Mouse (Mus musculus): ENCODE measurements around the gene Tspoap1. TPM values are rescaled to one million over a fixed set of nuclear protein-coding genes. Genes with fewer than 3 reads are reported as not detected.

Gene Tspoap1
- 1.5 and 1.7 TPM in 2 replicates for polyA plus RNA-seq (2015; fragmentation: Nextera tagmentation; extraction: Ambion mirVana)

GRCm38 (mm10) chr11:87760301-87761081 lies at the start of gene Tspoap1:
Gene Tspoap1 (plus strand): TSS chr11:87760541.
- Histone ChIP-seq H3K4me2 (ENCODE audit: low read depth, low read length) (no peak within 1 kb of the TSS), H3K4me3 (replicated peaks; ENCODE audit: low read length) (no peak within 1 kb of the TSS), H3K36me3 (ENCODE audit: control insufficient read depth, insufficient read depth, low read length) (no peaks in the 10 kb centered on the region), H3K27ac (ENCODE audit: low read length) (no peak within 1 kb of the TSS), H3K4me1 (ENCODE audit: control insufficient read depth, insufficient read depth, low read length) (peaks cover 12% of the 10 kb centered on the region; the same call in 1 of the 2 replicates), H3K9me3 (replicated peaks; ENCODE audit: control insufficient read depth, low read length) (no peaks in the 10 kb centered on the region), H3K9ac (ENCODE audit: low read length) (no peak within 1 kb of the TSS), H3K27me3 (ENCODE audit: control insufficient read depth, insufficient read depth, low read length) (peaks cover 44% of the 10 kb centered on the region)
- 11% methylated on average over 23 of the region's 23 CpGs for WGBS
- no peak for ATAC-seq (ENCODE audit: insufficient read depth, low FRiP score)

- Histone ChIP-seq H3K36me3 (ENCODE audit: control insufficient read depth, insufficient read depth, low read length) (no peaks in the 10 kb centered on the region), H3K4me1 (ENCODE audit: control insufficient read depth, insufficient read depth, low read length) (peaks cover 20% of the 10 kb centered on the region), H3K4me2 (ENCODE audit: low read depth, low read length) (no peak overlapping the region), H3K4me3 (replicated peaks; ENCODE audit: low read length) (no peak overlapping the region), H3K27ac (ENCODE audit: low read length) (no peak overlapping the region), H3K9ac (ENCODE audit: low read length) (no peak overlapping the region), H3K9me3 (replicated peaks; ENCODE audit: control insufficient read depth, low read length) (no peaks in the 10 kb centered on the region), H3K27me3 (ENCODE audit: control insufficient read depth, insufficient read depth, low read length) (no peaks in the 10 kb centered on the region)
- no peak for ATAC-seq (ENCODE audit: insufficient read depth, low FRiP score)
- WGBS = 80% methylated on average over 4 of the region's 4 CpGs
These were observed 48.2 kb upstream of the Tspoap1 start for GRCm38 (mm10) chr11:87712188-87712587.

GRCm38 (mm10) chr11:87715999-87716398 lies 44.3 kb upstream of the Tspoap1 start:
- Histone ChIP-seq H3K9me3 (replicated peaks; ENCODE audit: control insufficient read depth, low read length) (no peaks in the 10 kb centered on the region), H3K36me3 (ENCODE audit: control insufficient read depth, insufficient read depth, low read length) (no peaks in the 10 kb centered on the region), H3K27me3 (ENCODE audit: control insufficient read depth, insufficient read depth, low read length) (no peaks in the 10 kb centered on the region), H3K4me2 (ENCODE audit: low read depth, low read length) (no peak overlapping the region), H3K4me3 (replicated peaks; ENCODE audit: low read length) (no peak overlapping the region), H3K27ac (ENCODE audit: low read length) (no peak overlapping the region), H3K9ac (ENCODE audit: low read length) (no peak overlapping the region), H3K4me1 (ENCODE audit: control insufficient read depth, insufficient read depth, low read length) (peaks cover 4% of the 10 kb centered on the region)
- 78% methylated on average over 4 of the region's 4 CpGs for WGBS
- no peak for ATAC-seq (ENCODE audit: insufficient read depth, low FRiP score)

GRCm38 (mm10) chr11:87719526-87719925 lies 40.8 kb upstream of the Tspoap1 start:
- H3K4me1 ChIP-seq (ENCODE audit: control insufficient read depth, insufficient read depth, low read length) = no peaks in the 10 kb centered on the region; the same call in 1 of the 2 replicates
- no peaks in the 10 kb centered on the region for H3K9me3 ChIP-seq (replicated peaks; ENCODE audit: control insufficient read depth, low read length)
- WGBS = 76% methylated on average over 7 of the region's 7 CpGs
- no peak for ATAC-seq (ENCODE audit: insufficient read depth, low FRiP score)
- no peaks in the 10 kb centered on the region for H3K27me3 ChIP-seq (ENCODE audit: control insufficient read depth, insufficient read depth, low read length)
- no peaks in the 10 kb centered on the region for H3K36me3 ChIP-seq (ENCODE audit: control insufficient read depth, insufficient read depth, low read length)
- H3K4me2 ChIP-seq (ENCODE audit: low read depth, low read length) = no peak overlapping the region
- no peak overlapping the region for H3K27ac ChIP-seq (ENCODE audit: low read length)
- no peak overlapping the region for H3K4me3 ChIP-seq (replicated peaks; ENCODE audit: low read length)
- H3K9ac ChIP-seq (ENCODE audit: low read length) = no peak overlapping the region

DNA sequence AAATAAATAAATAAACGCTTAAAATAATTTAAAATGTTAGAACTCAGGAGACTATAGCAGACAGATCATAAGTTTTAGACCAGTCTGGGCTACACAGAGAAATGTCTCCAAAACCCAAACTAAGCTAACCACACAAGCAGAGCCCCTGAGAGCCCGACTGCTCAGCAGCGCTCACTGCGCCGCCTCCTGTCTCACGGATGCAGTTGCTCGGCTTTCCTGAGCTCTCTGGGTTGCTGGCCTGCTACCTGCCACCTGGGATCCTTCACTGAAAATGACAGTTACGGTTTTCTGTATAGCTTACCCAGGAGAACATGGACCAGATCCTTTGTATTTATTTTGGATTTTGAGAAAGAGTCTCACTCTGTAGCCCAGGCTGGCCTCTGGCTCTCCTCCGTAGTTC lies 40.0 kb upstream of the Tspoap1 start:
- 44% methylated on average over 9 of the region's 9 CpGs for WGBS
- 0 out of 2 replicates have a peak, but pooled peaks have one; percentile 10 for ATAC-seq (ENCODE audit: insufficient read depth, low FRiP score)
- Histone ChIP-seq H3K9ac (ENCODE audit: low read length) (no peak overlapping the region), H3K9me3 (replicated peaks; ENCODE audit: control insufficient read depth, low read length) (no peaks in the 10 kb centered on the region), H3K4me2 (ENCODE audit: low read depth, low read length) (0 out of 2 replicates have a peak overlapping the region, but pooled peaks have one; percentile 24), H3K4me1 (ENCODE audit: control insufficient read depth, insufficient read depth, low read length) (peaks cover 3% of the 10 kb centered on the region), H3K4me3 (replicated peaks; ENCODE audit: low read length) (no peak overlapping the region), H3K36me3 (ENCODE audit: control insufficient read depth, insufficient read depth, low read length) (no peaks in the 10 kb centered on the region), H3K27me3 (ENCODE audit: control insufficient read depth, insufficient read depth, low read length) (no peaks in the 10 kb centered on the region), H3K27ac (ENCODE audit: low read length) (peak overlapping the region; percentile 74)

DNA sequence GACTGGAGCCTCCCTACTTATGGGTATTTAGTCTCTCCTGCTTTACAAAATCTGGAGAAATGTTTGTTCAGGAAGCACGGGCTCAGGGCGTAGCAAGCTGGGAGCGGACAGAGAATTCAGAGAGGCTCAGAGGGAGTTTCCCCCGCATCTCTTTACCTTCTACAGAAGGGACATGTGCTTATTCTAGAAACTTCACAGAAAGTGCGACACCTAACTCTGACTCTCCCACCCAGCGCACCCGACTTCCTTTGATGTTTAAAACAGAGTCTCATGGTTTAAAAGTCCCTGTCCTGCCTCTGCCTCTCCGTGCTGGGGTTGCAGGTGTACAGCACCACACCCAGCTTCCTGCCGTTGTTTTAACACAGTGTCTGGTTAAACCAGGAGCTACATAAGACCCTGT lies 39.5 kb upstream of the Tspoap1 start:
- Histone ChIP-seq H3K27ac (ENCODE audit: low read length) (peak overlapping the region; percentile 74), H3K4me1 (ENCODE audit: control insufficient read depth, insufficient read depth, low read length) (peaks cover 8% of the 10 kb centered on the region), H3K27me3 (ENCODE audit: control insufficient read depth, insufficient read depth, low read length) (no peaks in the 10 kb centered on the region), H3K4me2 (ENCODE audit: low read depth, low read length) (no peak overlapping the region), H3K36me3 (ENCODE audit: control insufficient read depth, insufficient read depth, low read length) (no peaks in the 10 kb centered on the region), H3K9me3 (replicated peaks; ENCODE audit: control insufficient read depth, low read length) (no peaks in the 10 kb centered on the region), H3K9ac (ENCODE audit: low read length) (no peak overlapping the region), H3K4me3 (replicated peaks; ENCODE audit: low read length) (no peak overlapping the region)
- 49% methylated on average over 9 of the region's 9 CpGs for WGBS
- ATAC-seq (ENCODE audit: insufficient read depth, low FRiP score) = no peak

- WGBS = 79% methylated on average over 3 of the region's 3 CpGs
- no peak for ATAC-seq (ENCODE audit: insufficient read depth, low FRiP score)
- no peak overlapping the region for H3K4me3 ChIP-seq (replicated peaks; ENCODE audit: low read length)
- H3K9me3 ChIP-seq (replicated peaks; ENCODE audit: control insufficient read depth, low read length) = no peaks in the 10 kb centered on the region
- H3K27ac ChIP-seq (ENCODE audit: low read length) = no peak overlapping the region
- no peaks in the 10 kb centered on the region for H3K27me3 ChIP-seq (ENCODE audit: control insufficient read depth, insufficient read depth, low read length)
- H3K9ac ChIP-seq (ENCODE audit: low read length) = no peak overlapping the region
- H3K36me3 ChIP-seq (ENCODE audit: control insufficient read depth, insufficient read depth, low read length) = no peaks in the 10 kb centered on the region
- H3K4me2 ChIP-seq (ENCODE audit: low read depth, low read length) = no peak overlapping the region
- H3K4me1 ChIP-seq (ENCODE audit: control insufficient read depth, insufficient read depth, low read length) = peaks cover 22% of the 10 kb centered on the region
These were observed 38.2 kb upstream of the Tspoap1 start for GRCm38 (mm10) chr11:87722168-87722567.

- ATAC-seq (ENCODE audit: insufficient read depth, low FRiP score) = no peak
- Histone ChIP-seq H3K9me3 (replicated peaks; ENCODE audit: control insufficient read depth, low read length) (no peaks in the 10 kb centered on the region), H3K4me3 (replicated peaks; ENCODE audit: low read length) (no peak overlapping the region), H3K9ac (ENCODE audit: low read length) (no peak overlapping the region), H3K36me3 (ENCODE audit: control insufficient read depth, insufficient read depth, low read length) (no peaks in the 10 kb centered on the region), H3K4me1 (ENCODE audit: control insufficient read depth, insufficient read depth, low read length) (peaks cover 22% of the 10 kb centered on the region), H3K4me2 (ENCODE audit: low read depth, low read length) (no peak overlapping the region), H3K27me3 (ENCODE audit: control insufficient read depth, insufficient read depth, low read length) (no peaks in the 10 kb centered on the region), H3K27ac (ENCODE audit: low read length) (no peak overlapping the region)
- WGBS = 76% methylated on average over 4 of the region's 4 CpGs
These were observed 37.5 kb upstream of the Tspoap1 start for GRCm38 (mm10) chr11:87722891-87723290.

DNA sequence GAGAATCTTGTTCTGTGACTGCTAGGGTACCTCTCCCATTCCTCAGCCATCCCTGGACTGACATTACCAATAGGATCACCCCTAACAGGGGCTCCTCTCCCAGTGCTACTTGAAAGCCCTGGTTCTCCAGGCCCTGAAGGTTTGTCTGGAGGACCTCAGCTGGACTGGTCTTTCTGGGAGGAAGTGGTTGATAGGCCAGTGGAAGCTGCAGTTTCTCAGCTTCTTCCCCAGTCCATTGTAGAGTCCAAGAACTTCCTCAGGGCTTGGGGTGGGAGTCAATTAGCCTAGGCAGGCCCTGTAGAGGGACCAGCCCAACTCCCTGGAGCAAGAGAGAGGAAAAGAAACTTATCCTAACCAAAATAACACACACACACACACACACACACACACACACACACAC lies 34.8 kb upstream of the Tspoap1 start:
- Histone ChIP-seq H3K4me2 (ENCODE audit: low read depth, low read length) (peak overlapping the region; percentile 19; the same call in 1 of the 2 replicates), H3K9ac (ENCODE audit: low read length) (peak overlapping the region; percentile 56; the same call in 1 of the 2 replicates)

More for the DNA sequence above, 34.8 kb upstream of the Tspoap1 start:
- Histone ChIP-seq H3K27ac (ENCODE audit: low read length) (peak overlapping the region; percentile 88), H3K4me3 (replicated peaks; ENCODE audit: low read length) (no peak overlapping the region), H3K4me1 (ENCODE audit: control insufficient read depth, insufficient read depth, low read length) (peaks cover 22% of the 10 kb centered on the region), H3K27me3 (ENCODE audit: control insufficient read depth, insufficient read depth, low read length) (no peaks in the 10 kb centered on the region), H3K9me3 (replicated peaks; ENCODE audit: control insufficient read depth, low read length) (no peaks in the 10 kb centered on the region), H3K36me3 (ENCODE audit: control insufficient read depth, insufficient read depth, low read length) (no peaks in the 10 kb centered on the region)
- ATAC-seq (ENCODE audit: insufficient read depth, low FRiP score) = no peak
